Mouse (Mus musculus): Measurements from ENCODE around the gene Adamtsl1. TPM values are rescaled to one million over a fixed set of nuclear protein-coding genes. Genes with fewer than 3 reads are reported as not detected.
A peak's percentile ranks its signal among the peaks of the same experiment; 100 is the strongest.

Adamtsl1 gene
- polyA plus RNA-seq, 1 experiment from 2014 or later: 5.3 TPM

- Histone ChIP-seq H3K4me1 (ENCODE audit: control insufficient read depth, insufficient read depth, low read length) (no peaks in the 10 kb centered on the region), H3K36me3 (ENCODE audit: control insufficient read depth, insufficient read depth, low read length) (no peaks in the 10 kb centered on the region), H3K27ac (replicated peaks; ENCODE audit: low read depth, low read length) (no peak overlapping the region), H3K27me3 (ENCODE audit: control insufficient read depth, insufficient read depth, low read length) (no peaks in the 10 kb centered on the region), H3K4me2 (ENCODE audit: low read length) (no peak overlapping the region), H3K4me3 (replicated peaks; ENCODE audit: low read depth, low read length) (no peak overlapping the region), H3K9me3 (ENCODE audit: control insufficient read depth, low read length) (no peaks in the 10 kb centered on the region), H3K9ac (replicated peaks; ENCODE audit: low read length) (no peak overlapping the region)
- DNase-seq (no peak), ATAC-seq (ENCODE audit: low FRiP score, low TSS enrichment) (no peak)
Observed at GRCm38 (mm10) chr4:85594159-85594558, 80.2 kb downstream of the Adamtsl1 start.

- Histone ChIP-seq H3K27me3 (ENCODE audit: control insufficient read depth, insufficient read depth, low read length) (no peaks in the 10 kb centered on the region), H3K36me3 (ENCODE audit: control insufficient read depth, insufficient read depth, low read length) (no peaks in the 10 kb centered on the region), H3K4me2 (ENCODE audit: low read length) (no peak overlapping the region), H3K9ac (replicated peaks; ENCODE audit: low read length) (no peak overlapping the region), H3K4me3 (replicated peaks; ENCODE audit: low read depth, low read length) (no peak overlapping the region), H3K4me1 (ENCODE audit: control insufficient read depth, insufficient read depth, low read length) (no peaks in the 10 kb centered on the region), H3K27ac (replicated peaks; ENCODE audit: low read depth, low read length) (no peak overlapping the region), H3K9me3 (ENCODE audit: control insufficient read depth, low read length) (no peaks in the 10 kb centered on the region)
- WGBS: 86% methylated on average over 3 of the region's 3 CpGs
- DNase-seq (no peak), ATAC-seq (ENCODE audit: low FRiP score, low TSS enrichment) (no peak)
Observed at GRCm38 (mm10) chr4:85613331-85613730, 99.4 kb downstream of the Adamtsl1 start.

GRCm38 (mm10) chr4:85618746-85619145 lies 104.8 kb downstream of the Adamtsl1 start:
- Histone ChIP-seq H3K9ac (replicated peaks; ENCODE audit: low read length) (no peak overlapping the region), H3K27ac (replicated peaks; ENCODE audit: low read depth, low read length) (no peak overlapping the region), H3K9me3 (ENCODE audit: control insufficient read depth, low read length) (no peaks in the 10 kb centered on the region), H3K4me2 (ENCODE audit: low read length) (no peak overlapping the region), H3K4me1 (ENCODE audit: control insufficient read depth, insufficient read depth, low read length) (no peaks in the 10 kb centered on the region), H3K36me3 (ENCODE audit: control insufficient read depth, insufficient read depth, low read length) (no peaks in the 10 kb centered on the region), H3K4me3 (replicated peaks; ENCODE audit: low read depth, low read length) (no peak overlapping the region), H3K27me3 (ENCODE audit: control insufficient read depth, insufficient read depth, low read length) (no peaks in the 10 kb centered on the region)
- DNase-seq: no peak
- no peak for ATAC-seq (ENCODE audit: low FRiP score, low TSS enrichment)
- 91% methylated on average over 5 of the region's 5 CpGs for WGBS

GRCm38 (mm10) chr4:85619261-85619660 lies 105.3 kb downstream of the Adamtsl1 start:
- no peak for ATAC-seq (ENCODE audit: low FRiP score, low TSS enrichment)
- H3K9me3 ChIP-seq (ENCODE audit: control insufficient read depth, low read length): no peaks in the 10 kb centered on the region
- no peaks in the 10 kb centered on the region for H3K4me1 ChIP-seq (ENCODE audit: control insufficient read depth, insufficient read depth, low read length)
- no peak overlapping the region for H3K4me3 ChIP-seq (replicated peaks; ENCODE audit: low read depth, low read length)
- no peaks in the 10 kb centered on the region for H3K36me3 ChIP-seq (ENCODE audit: control insufficient read depth, insufficient read depth, low read length)
- H3K27me3 ChIP-seq (ENCODE audit: control insufficient read depth, insufficient read depth, low read length): no peaks in the 10 kb centered on the region
- H3K27ac ChIP-seq (replicated peaks; ENCODE audit: low read depth, low read length): no peak overlapping the region
- no peak for DNase-seq
- WGBS: 87% methylated on average over 3 of the region's 3 CpGs
- no peak overlapping the region for H3K9ac ChIP-seq (replicated peaks; ENCODE audit: low read length)
- H3K4me2 ChIP-seq (ENCODE audit: low read length): no peak overlapping the region

GRCm38 (mm10) chr4:85629381-85629780 lies 115.4 kb downstream of the Adamtsl1 start:
- Histone ChIP-seq H3K36me3 (ENCODE audit: control insufficient read depth, insufficient read depth, low read length) (no peaks in the 10 kb centered on the region), H3K27ac (replicated peaks; ENCODE audit: low read depth, low read length) (no peak overlapping the region), H3K4me1 (ENCODE audit: control insufficient read depth, insufficient read depth, low read length) (no peaks in the 10 kb centered on the region), H3K9ac (replicated peaks; ENCODE audit: low read length) (no peak overlapping the region), H3K4me3 (replicated peaks; ENCODE audit: low read depth, low read length) (no peak overlapping the region), H3K4me2 (ENCODE audit: low read length) (no peak overlapping the region), H3K27me3 (ENCODE audit: control insufficient read depth, insufficient read depth, low read length) (no peaks in the 10 kb centered on the region), H3K9me3 (ENCODE audit: control insufficient read depth, low read length) (no peaks in the 10 kb centered on the region)
- no peak for DNase-seq
- no peak for ATAC-seq (ENCODE audit: low FRiP score, low TSS enrichment)
- WGBS: 91% methylated on average over 7 of the region's 7 CpGs

- Histone ChIP-seq H3K4me1 (ENCODE audit: control insufficient read depth, insufficient read depth, low read length) (0 out of 2 replicates have a peak, but pooled peaks cover 6% of the 10 kb centered on the region), H3K9me3 (ENCODE audit: control insufficient read depth, low read length) (no peaks in the 10 kb centered on the region), H3K27ac (replicated peaks; ENCODE audit: low read depth, low read length) (no peak overlapping the region), H3K4me2 (ENCODE audit: low read length) (no peak overlapping the region), H3K36me3 (ENCODE audit: control insufficient read depth, insufficient read depth, low read length) (no peaks in the 10 kb centered on the region), H3K4me3 (replicated peaks; ENCODE audit: low read depth, low read length) (no peak overlapping the region), H3K27me3 (ENCODE audit: control insufficient read depth, insufficient read depth, low read length) (no peaks in the 10 kb centered on the region), H3K9ac (replicated peaks; ENCODE audit: low read length) (no peak overlapping the region)
- 70% methylated on average over 5 of the region's 5 CpGs for WGBS
- ATAC-seq (ENCODE audit: low FRiP score, low TSS enrichment) (no peak), DNase-seq (peak; percentile 5)
Observed at GRCm38 (mm10) chr4:85669271-85669670, 155.3 kb downstream of the Adamtsl1 start.

- H3K4me1 ChIP-seq (ENCODE audit: control insufficient read depth, insufficient read depth, low read length): 0 out of 2 replicates have a peak, but pooled peaks cover 6% of the 10 kb centered on the region
- no peak for ATAC-seq (ENCODE audit: low FRiP score, low TSS enrichment)
- no peak overlapping the region for H3K9ac ChIP-seq (replicated peaks; ENCODE audit: low read length)
- 79% methylated on average over 1 of the region's 1 CpGs for WGBS
- DNase-seq: no peak
- H3K9me3 ChIP-seq (ENCODE audit: control insufficient read depth, low read length): no peaks in the 10 kb centered on the region
- H3K27ac ChIP-seq (replicated peaks; ENCODE audit: low read depth, low read length): no peak overlapping the region
- H3K4me2 ChIP-seq (ENCODE audit: low read length): no peak overlapping the region
- no peak overlapping the region for H3K4me3 ChIP-seq (replicated peaks; ENCODE audit: low read depth, low read length)
- no peaks in the 10 kb centered on the region for H3K36me3 ChIP-seq (ENCODE audit: control insufficient read depth, insufficient read depth, low read length)
- no peaks in the 10 kb centered on the region for H3K27me3 ChIP-seq (ENCODE audit: control insufficient read depth, insufficient read depth, low read length)
Observed at GRCm38 (mm10) chr4:85669735-85670134, 155.8 kb downstream of the Adamtsl1 start.

- ATAC-seq (ENCODE audit: low FRiP score, low TSS enrichment) (no peak), DNase-seq (no peak)
- H3K27me3 ChIP-seq (ENCODE audit: control insufficient read depth, insufficient read depth, low read length): no peaks in the 10 kb centered on the region
- H3K9ac ChIP-seq (replicated peaks; ENCODE audit: low read length): no peak overlapping the region
- H3K4me3 ChIP-seq (replicated peaks; ENCODE audit: low read depth, low read length): no peak overlapping the region
- H3K4me2 ChIP-seq (ENCODE audit: low read length): no peak overlapping the region
- H3K4me1 ChIP-seq (ENCODE audit: control insufficient read depth, insufficient read depth, low read length): 0 out of 2 replicates have a peak, but pooled peaks cover 6% of the 10 kb centered on the region
- no peaks in the 10 kb centered on the region for H3K36me3 ChIP-seq (ENCODE audit: control insufficient read depth, insufficient read depth, low read length)
- 61% methylated on average over 4 of the region's 4 CpGs for WGBS
- no peaks in the 10 kb centered on the region for H3K9me3 ChIP-seq (ENCODE audit: control insufficient read depth, low read length)
- no peak overlapping the region for H3K27ac ChIP-seq (replicated peaks; ENCODE audit: low read depth, low read length)
Observed at GRCm38 (mm10) chr4:85672290-85672689, 158.3 kb downstream of the Adamtsl1 start.

- ATAC-seq (ENCODE audit: low FRiP score, low TSS enrichment) (no peak), DNase-seq (no peak)
- Histone ChIP-seq H3K27ac (replicated peaks; ENCODE audit: low read depth, low read length) (no peak overlapping the region), H3K36me3 (ENCODE audit: control insufficient read depth, insufficient read depth, low read length) (no peaks in the 10 kb centered on the region), H3K9me3 (ENCODE audit: control insufficient read depth, low read length) (no peaks in the 10 kb centered on the region), H3K9ac (replicated peaks; ENCODE audit: low read length) (no peak overlapping the region), H3K4me1 (ENCODE audit: control insufficient read depth, insufficient read depth, low read length) (no peaks in the 10 kb centered on the region), H3K27me3 (ENCODE audit: control insufficient read depth, insufficient read depth, low read length) (no peaks in the 10 kb centered on the region), H3K4me3 (replicated peaks; ENCODE audit: low read depth, low read length) (no peak overlapping the region), H3K4me2 (ENCODE audit: low read length) (no peak overlapping the region)
- 54% methylated on average over 1 of the region's 1 CpGs for WGBS
Observed at GRCm38 (mm10) chr4:85677621-85678020, 163.6 kb downstream of the Adamtsl1 start.
